Mouse (Mus musculus): ENCODE results near the gene Tead4. TPM values are rescaled to one million over a fixed set of nuclear protein-coding genes. Genes with fewer than 3 reads are reported as not detected.
A peak's percentile ranks its signal among the peaks of the same experiment; 100 is the strongest.

Gene Tead4
- total and polyA plus RNA-seq, 3 experiments, result 0.98 to 3.7 (median 3.3) TPM

GRCm38 (mm10) chr6:128338876-128339275 lies 38.3 kb upstream of the Tead4 start:
- intact Hi-C loops (cut with DNase I), result no loop called here
- no peak overlapping the region for H3K9ac ChIP-seq (ENCODE audit: low read depth, low read length)

GRCm38 (mm10) chr6:128337467-128337866 lies 36.8 kb upstream of the Tead4 start:
- intact Hi-C loops (cut with DNase I), result no loop called here
- no peak for DNase-seq
- no peak for TF ChIP-seq EP300 (IDR thresholded peaks at IDR 0.05; ENCODE audit: insufficient read depth, low read depth, low read length)
- TF ChIP-seq CTCF (IDR thresholded peaks at IDR 0.05), result no peak
- TF ChIP-seq POLR2A (IDR thresholded peaks at IDR 0.05; ENCODE audit: insufficient read depth, low read depth, low read length), result no peak
- 88% methylated on average over 7 of the region's 7 CpGs for WGBS
- peaks cover 2% of the 10 kb centered on the region; the same call in 1 of the 2 replicates for H3K79me2 ChIP-seq (replicated peaks; ENCODE audit: control insufficient read depth, insufficient read depth, low read length)
- H3K9ac ChIP-seq (ENCODE audit: low read depth, low read length), result no peak overlapping the region
- no peak overlapping the region for H3K4me3 ChIP-seq
- no peak overlapping the region for H3K27ac ChIP-seq
- peaks cover 1% of the 10 kb centered on the region; the same call in 1 of the 2 replicates for H3K4me1 ChIP-seq (ENCODE audit: control insufficient read depth, insufficient read depth, low read length)
- H3K36me3 ChIP-seq (ENCODE audit: control insufficient read depth, insufficient read depth, low read length), result no peaks in the 10 kb centered on the region
- H3K27me3 ChIP-seq (ENCODE audit: control insufficient read depth, insufficient read depth, low read length), result no peaks in the 10 kb centered on the region

More at GRCm38 (mm10) chr6:128338876-128339275, 38.3 kb upstream of the Tead4 start:
- no peak for DNase-seq
- H3K79me2 ChIP-seq (replicated peaks; ENCODE audit: control insufficient read depth, insufficient read depth, low read length), result peaks cover 2% of the 10 kb centered on the region; the same call in 1 of the 2 replicates
- no peaks in the 10 kb centered on the region for H3K36me3 ChIP-seq (ENCODE audit: control insufficient read depth, insufficient read depth, low read length)
- TF ChIP-seq POLR2A (IDR thresholded peaks at IDR 0.05; ENCODE audit: insufficient read depth, low read depth, low read length), result no peak
- no peak for TF ChIP-seq CTCF (IDR thresholded peaks at IDR 0.05)
- TF ChIP-seq EP300 (IDR thresholded peaks at IDR 0.05; ENCODE audit: insufficient read depth, low read depth, low read length), result no peak
- WGBS, result 55% methylated on average over 5 of the region's 5 CpGs
- peaks cover 1% of the 10 kb centered on the region; the same call in 1 of the 2 replicates for H3K4me1 ChIP-seq (ENCODE audit: control insufficient read depth, insufficient read depth, low read length)
- no peak overlapping the region for H3K27ac ChIP-seq
- no peaks in the 10 kb centered on the region for H3K27me3 ChIP-seq (ENCODE audit: control insufficient read depth, insufficient read depth, low read length)
- H3K4me3 ChIP-seq, result no peak overlapping the region

- WGBS, result 30% methylated on average over 12 of the region's 12 CpGs
- Histone ChIP-seq H3K4me3 (no peak overlapping the region), H3K27me3 (ENCODE audit: control insufficient read depth, insufficient read depth, low read length) (no peaks in the 10 kb centered on the region), H3K27ac (no peak overlapping the region), H3K36me3 (ENCODE audit: control insufficient read depth, insufficient read depth, low read length) (no peaks in the 10 kb centered on the region), H3K9ac (ENCODE audit: low read depth, low read length) (no peak overlapping the region), H3K79me2 (replicated peaks; ENCODE audit: control insufficient read depth, insufficient read depth, low read length) (no peaks in the 10 kb centered on the region), H3K4me1 (ENCODE audit: control insufficient read depth, insufficient read depth, low read length) (peaks cover 1% of the 10 kb centered on the region; the same call in 1 of the 2 replicates)
- TF ChIP-seq CTCF (IDR thresholded peaks at IDR 0.05) (peak; percentile 71), POLR2A (IDR thresholded peaks at IDR 0.05; ENCODE audit: insufficient read depth, low read depth, low read length) (no peak), EP300 (IDR thresholded peaks at IDR 0.05; ENCODE audit: insufficient read depth, low read depth, low read length) (no peak)
- DNase-seq, result peak; percentile 48 to 66
- intact Hi-C loops (cut with DNase I), result no loop called here
Measured at GRCm38 (mm10) chr6:128334397-128335124, 33.9 kb upstream of the Tead4 start.

GRCm38 (mm10) chr6:128318317-128318716 lies 17.7 kb upstream of the Tead4 start:
- Histone ChIP-seq H3K4me3 (no peak overlapping the region), H3K4me1 (ENCODE audit: control insufficient read depth, insufficient read depth, low read length) (no peaks in the 10 kb centered on the region), H3K9ac (ENCODE audit: low read depth, low read length) (no peak overlapping the region), H3K36me3 (ENCODE audit: control insufficient read depth, insufficient read depth, low read length) (no peaks in the 10 kb centered on the region), H3K27me3 (ENCODE audit: control insufficient read depth, insufficient read depth, low read length) (no peaks in the 10 kb centered on the region), H3K79me2 (replicated peaks; ENCODE audit: control insufficient read depth, insufficient read depth, low read length) (no peaks in the 10 kb centered on the region), H3K27ac (no peak overlapping the region)
- 2% methylated on average over 4 of the region's 4 CpGs for WGBS
- intact Hi-C loops (cut with DNase I), result loop anchor here (1.0 to 5.0 kb wide), 3 partner anchors 41 to 159 kb away; no protein-coding TSS in a partner anchor
- peak; percentile 30 to 38 for DNase-seq
- TF ChIP-seq POLR2A (IDR thresholded peaks at IDR 0.05; ENCODE audit: insufficient read depth, low read depth, low read length) (no peak), CTCF (IDR thresholded peaks at IDR 0.05) (peak; percentile 85)

- WGBS, result 71% methylated on average over 8 of the region's 8 CpGs
- no peak overlapping the region for H3K4me3 ChIP-seq
- no peak for DNase-seq
- no peak overlapping the region for H3K9ac ChIP-seq (ENCODE audit: low read depth, low read length)
- no peak overlapping the region for H3K27ac ChIP-seq
- intact Hi-C loops (cut with DNase I), result loop anchor here (5.0 kb wide), 1 partner anchor 162 kb away; no protein-coding TSS in a partner anchor
- H3K27me3 ChIP-seq (ENCODE audit: control insufficient read depth, insufficient read depth, low read length), result no peaks in the 10 kb centered on the region
- TF ChIP-seq EP300 (IDR thresholded peaks at IDR 0.05; ENCODE audit: insufficient read depth, low read depth, low read length) (no peak), CTCF (IDR thresholded peaks at IDR 0.05) (no peak), POLR2A (IDR thresholded peaks at IDR 0.05; ENCODE audit: insufficient read depth, low read depth, low read length) (no peak)
- H3K36me3 ChIP-seq (ENCODE audit: control insufficient read depth, insufficient read depth, low read length), result no peaks in the 10 kb centered on the region
- H3K4me1 ChIP-seq (ENCODE audit: control insufficient read depth, insufficient read depth, low read length), result no peaks in the 10 kb centered on the region
- H3K79me2 ChIP-seq (replicated peaks; ENCODE audit: control insufficient read depth, insufficient read depth, low read length), result no peaks in the 10 kb centered on the region
Measured at GRCm38 (mm10) chr6:128315597-128315996, 15.0 kb upstream of the Tead4 start.

GRCm38 (mm10) chr6:128314796-128315195 lies 14.2 kb upstream of the Tead4 start:
- Histone ChIP-seq H3K9ac (ENCODE audit: low read depth, low read length) (no peak overlapping the region), H3K4me3 (no peak overlapping the region), H3K27ac (no peak overlapping the region), H3K4me1 (ENCODE audit: control insufficient read depth, insufficient read depth, low read length) (no peaks in the 10 kb centered on the region), H3K36me3 (ENCODE audit: control insufficient read depth, insufficient read depth, low read length) (no peaks in the 10 kb centered on the region), H3K79me2 (replicated peaks; ENCODE audit: control insufficient read depth, insufficient read depth, low read length) (no peaks in the 10 kb centered on the region), H3K27me3 (ENCODE audit: control insufficient read depth, insufficient read depth, low read length) (no peaks in the 10 kb centered on the region)
- WGBS, result 78% methylated on average over 6 of the region's 6 CpGs
- intact Hi-C loops (cut with DNase I), result loop anchor here (5.0 kb wide), 1 partner anchor 163 kb away; no protein-coding TSS in a partner anchor
- TF ChIP-seq POLR2A (IDR thresholded peaks at IDR 0.05; ENCODE audit: insufficient read depth, low read depth, low read length), result no peak
- no peak for TF ChIP-seq CTCF (IDR thresholded peaks at IDR 0.05)
- no peak for TF ChIP-seq EP300 (IDR thresholded peaks at IDR 0.05; ENCODE audit: insufficient read depth, low read depth, low read length)
- no peak for DNase-seq
